Mouse (Mus musculus) left cerebral cortex, adult 8-10 months (tissue): ENCODE measurements around the gene Ip6k1. TPM values are rescaled to one million over a fixed set of nuclear protein-coding genes. Genes with fewer than 3 reads are reported as not detected.

Experiments used
- DNase-seq, 2 experiments: peaks; one replicate each; pipeline ENCODE4 v3.0.0; 2022; ENCODE audit warnings: low spot score in 2 of 2
- total RNA-seq, 4 experiments: library from RNA; stranded (reverse); gene quantifications; 2 replicates each; pipeline ENCODE4 v1.2.4; 2022

Gene Ip6k1
- total RNA-seq, 4 experiments from 2014 or later: 187 to 219 (median 207) TPM

GRCm38 (mm10) chr9:108027867-108028266 is 25.6 kb downstream of the Ip6k1 start:
- DNase-seq: no peak

DNA sequence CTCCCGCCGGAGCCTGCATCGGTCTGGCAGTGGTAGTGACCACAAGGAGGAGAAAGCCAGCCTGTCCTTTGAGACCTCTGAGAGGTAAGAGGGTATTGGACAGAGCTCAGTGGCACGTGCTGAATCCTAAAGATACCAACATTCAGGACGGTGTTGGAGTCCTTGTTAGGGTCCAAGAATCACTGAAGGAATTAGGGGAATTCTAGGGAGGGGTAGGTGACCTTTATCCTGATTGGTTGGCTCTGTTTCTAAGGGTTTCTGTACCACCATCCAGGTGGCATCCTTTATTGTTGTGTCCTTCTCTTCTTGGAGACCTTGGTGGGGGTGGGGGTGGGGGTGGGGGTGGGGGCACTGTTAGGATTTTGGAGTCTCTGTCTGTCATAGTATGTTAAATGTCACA is 29.8 kb downstream of the Ip6k1 start:
- no peak for DNase-seq

- DNase-seq: no peak
These were observed 33.2 kb downstream of the Ip6k1 start for GRCm38 (mm10) chr9:108035331-108036156.

GRCm38 (mm10) chr9:108044751-108045492 is 42.6 kb downstream of the Ip6k1 start:
- no peak for DNase-seq

DNA sequence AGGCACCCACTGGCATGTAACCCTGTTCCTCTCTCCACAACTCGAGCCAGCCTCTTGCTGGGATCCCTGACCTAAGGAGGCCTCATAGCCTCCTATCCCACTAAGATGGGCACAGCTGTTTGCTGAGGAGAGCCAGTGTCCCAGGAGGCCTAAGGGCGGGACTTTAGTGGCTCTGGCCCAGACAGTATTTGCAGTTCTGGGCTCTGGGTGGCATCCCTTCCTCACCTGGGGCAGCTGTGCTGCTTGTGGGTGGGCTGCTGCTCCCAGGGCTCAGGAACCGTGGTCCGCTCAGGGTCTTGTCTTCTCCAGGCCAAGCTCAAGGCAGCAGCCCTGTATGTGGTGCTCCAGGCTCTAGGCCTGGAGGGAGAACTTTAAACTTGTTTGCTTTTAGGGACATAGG is 44.3 kb downstream of the Ip6k1 start:
- no peak for DNase-seq

GRCm38 (mm10) chr9:108047601-108048565 is 45.6 kb downstream of the Ip6k1 start:
- DNase-seq: no peak

GRCm38 (mm10) chr9:108048566-108048955 is 46.3 kb downstream of the Ip6k1 start:
- DNase-seq: no peak

DNA sequence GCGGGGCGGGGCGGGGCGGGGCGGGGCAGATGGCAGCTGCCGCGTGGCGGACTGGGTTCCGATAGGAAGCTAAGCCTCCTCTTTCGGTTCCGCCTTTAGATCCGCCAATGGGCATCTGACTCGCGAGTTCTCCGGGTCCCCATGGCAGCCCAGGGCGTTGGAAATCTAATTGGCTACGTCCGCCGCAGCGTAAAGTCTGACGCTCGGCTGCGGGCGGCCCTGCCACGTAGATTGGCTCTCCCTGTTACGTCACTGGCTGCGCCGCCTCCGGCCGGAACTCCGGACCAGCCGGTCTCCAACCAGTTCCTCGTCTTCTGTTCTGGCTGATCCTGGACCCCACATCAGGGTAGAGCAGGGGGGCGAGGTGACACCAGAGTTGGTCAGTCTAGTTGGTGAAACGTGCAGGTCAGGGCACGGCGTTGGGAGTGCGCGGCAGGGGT is 46.7 kb downstream of the Ip6k1 start, which contains the start of gene Gmppb:
TSS of gene Gmppb (plus strand) at position 227 of the 440 bp plus-strand sequence.
- peak; percentile 84 to 97 for DNase-seq

DNA sequence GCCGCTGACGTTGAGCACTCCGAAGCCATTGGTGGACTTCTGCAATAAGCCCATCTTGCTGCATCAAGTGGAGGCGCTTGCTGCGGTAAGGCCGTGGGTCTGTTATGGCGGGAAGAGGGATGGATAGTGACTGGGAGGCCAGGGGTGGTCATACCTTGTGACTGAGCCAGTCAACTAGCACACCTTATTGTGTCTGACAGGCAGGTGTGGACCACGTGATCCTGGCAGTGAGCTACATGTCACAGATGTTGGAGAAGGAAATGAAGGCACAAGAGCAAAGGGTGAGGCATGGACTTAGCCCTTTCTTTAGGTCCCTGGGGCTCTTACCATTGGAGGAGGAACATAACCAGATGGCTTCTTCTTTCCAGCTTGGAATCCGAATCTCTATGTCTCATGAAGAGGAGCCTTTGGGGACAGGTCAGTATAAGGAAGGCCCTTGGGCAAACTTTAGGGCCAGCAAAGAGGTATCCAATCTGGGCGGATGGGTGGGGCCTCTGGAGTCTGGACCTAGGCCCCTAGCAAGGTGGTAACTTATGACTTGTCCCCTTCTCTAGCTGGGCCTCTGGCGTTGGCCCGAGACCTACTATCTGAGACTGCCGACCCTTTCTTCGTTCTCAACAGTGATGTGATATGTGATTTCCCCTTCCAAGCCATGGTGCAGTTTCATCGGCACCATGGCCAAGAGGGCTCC is 47.4 kb downstream of the Ip6k1 start:
- no peak for DNase-seq

DNA sequence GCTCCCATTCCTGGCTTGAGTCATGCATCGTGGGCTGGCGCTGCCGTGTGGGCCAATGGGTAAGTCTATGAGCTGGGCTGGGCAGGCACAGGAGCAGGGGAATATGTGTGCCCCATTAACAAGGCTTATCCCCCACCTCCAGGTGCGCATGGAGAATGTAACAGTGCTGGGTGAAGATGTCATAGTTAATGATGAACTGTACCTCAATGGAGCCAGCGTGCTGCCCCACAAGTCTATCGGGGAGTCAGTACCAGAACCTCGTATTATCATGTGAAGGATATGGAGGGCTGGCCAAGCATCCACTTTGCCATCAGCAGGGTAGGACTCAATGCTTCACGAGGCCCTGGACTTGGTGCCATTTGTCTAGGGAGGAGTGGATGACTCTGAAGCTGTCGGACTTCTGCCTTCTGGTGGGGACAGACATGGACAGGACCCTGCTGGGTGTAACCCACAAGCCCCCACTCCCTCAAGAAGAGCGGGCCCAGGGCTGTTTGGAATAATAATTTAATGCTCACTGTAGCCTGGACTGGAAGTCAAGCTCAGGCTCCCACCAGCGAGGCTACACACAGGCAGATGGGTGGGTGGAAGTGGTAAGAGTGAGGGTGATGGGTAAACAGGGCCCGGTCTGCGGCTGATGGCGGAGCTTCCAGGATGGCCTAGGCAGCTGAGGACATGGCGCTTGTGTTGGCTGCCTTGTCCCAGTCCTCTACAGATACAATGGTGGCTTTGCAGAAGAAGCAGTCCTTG is 49.1 kb downstream of the Ip6k1 start:
- DNase-seq: no peak

DNA sequence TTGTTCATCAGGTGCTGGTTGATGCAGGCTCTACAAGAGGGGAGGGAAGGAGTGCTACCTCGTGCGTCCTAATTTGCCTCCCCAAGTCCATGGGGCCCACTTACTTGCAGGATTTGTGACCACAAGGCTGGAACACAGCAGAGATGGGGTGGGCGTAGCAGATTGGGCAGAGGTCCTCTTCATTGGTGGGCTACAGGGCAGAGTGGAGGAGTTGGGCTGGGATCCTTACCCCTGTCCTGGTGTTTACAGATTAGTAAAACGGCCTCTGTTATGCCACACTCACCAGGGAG is 49.6 kb downstream of the Ip6k1 start:
- no peak for DNase-seq

- DNase-seq: no peak
These were observed 50.1 kb downstream of the Ip6k1 start for GRCm38 (mm10) chr9:108052411-108052810.

DNA sequence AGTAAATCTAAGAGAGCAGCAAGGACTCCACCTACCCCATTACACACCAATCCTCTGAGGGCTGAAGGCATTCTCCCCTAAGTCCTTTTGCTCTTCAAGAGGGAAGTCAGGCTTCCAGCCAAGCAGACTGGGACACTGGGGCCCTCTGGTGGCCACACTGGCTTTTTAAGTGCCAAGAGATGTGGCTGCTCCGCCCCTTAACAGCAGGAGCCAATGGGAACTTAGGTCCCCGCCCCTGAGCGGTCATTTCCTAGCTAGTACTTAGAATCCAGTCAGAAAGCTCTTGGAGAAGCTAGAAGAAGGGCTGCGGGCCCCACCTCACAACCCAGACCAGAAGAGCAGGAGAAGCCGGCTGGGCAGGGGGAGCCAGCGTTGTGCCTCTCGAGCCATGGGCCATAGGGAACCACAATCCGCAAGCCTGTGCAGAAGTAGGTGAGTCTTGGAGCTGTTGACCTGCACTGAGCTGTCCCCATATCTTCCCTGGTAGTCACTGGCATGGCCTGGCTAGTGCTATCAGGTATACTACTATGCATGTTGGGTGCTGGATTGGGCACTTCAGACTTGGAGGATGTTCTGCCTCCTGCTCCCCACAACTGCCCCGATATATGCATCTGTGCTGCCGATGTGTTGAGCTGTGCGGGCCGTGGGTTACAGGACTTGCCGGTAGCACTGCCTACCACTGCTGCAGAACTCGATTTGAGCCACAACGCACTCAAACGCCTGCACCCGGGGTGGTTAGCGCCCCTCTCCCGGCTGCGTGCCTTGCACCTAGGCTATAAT is 50.8 kb downstream of the Ip6k1 start, which contains the start of gene Amigo3:
TSS of gene Amigo3 (plus strand) at position 275 of the 780 bp plus-strand sequence.
- DNase-seq: peak; percentile 92 to 98

GRCm38 (mm10) chr9:108053665-108054225 is 51.4 kb downstream of the Ip6k1 start:
- DNase-seq: no peak

- DNase-seq: no peak
These were observed 52.2 kb downstream of the Ip6k1 start for GRCm38 (mm10) chr9:108054331-108055040.

DNA sequence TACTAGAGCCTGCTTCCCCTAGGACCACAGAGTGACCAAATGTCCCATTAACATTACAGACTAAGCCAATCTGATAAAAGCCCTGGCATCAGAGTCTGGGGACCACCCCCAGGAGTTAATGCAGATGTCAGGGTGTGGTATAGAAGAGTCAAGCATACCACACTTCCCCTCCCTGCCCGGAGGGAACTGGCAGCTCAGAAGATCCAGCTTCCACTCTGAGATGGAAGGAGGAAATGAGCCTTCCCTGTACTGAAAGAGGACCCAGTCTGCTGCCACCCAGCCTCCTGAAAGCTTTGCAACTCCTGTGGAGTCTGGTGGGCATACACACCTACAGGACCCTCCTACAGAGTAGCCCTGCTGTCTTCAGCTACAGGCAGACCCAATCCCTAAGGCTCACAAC is 52.8 kb downstream of the Ip6k1 start:
- no peak for DNase-seq

DNA sequence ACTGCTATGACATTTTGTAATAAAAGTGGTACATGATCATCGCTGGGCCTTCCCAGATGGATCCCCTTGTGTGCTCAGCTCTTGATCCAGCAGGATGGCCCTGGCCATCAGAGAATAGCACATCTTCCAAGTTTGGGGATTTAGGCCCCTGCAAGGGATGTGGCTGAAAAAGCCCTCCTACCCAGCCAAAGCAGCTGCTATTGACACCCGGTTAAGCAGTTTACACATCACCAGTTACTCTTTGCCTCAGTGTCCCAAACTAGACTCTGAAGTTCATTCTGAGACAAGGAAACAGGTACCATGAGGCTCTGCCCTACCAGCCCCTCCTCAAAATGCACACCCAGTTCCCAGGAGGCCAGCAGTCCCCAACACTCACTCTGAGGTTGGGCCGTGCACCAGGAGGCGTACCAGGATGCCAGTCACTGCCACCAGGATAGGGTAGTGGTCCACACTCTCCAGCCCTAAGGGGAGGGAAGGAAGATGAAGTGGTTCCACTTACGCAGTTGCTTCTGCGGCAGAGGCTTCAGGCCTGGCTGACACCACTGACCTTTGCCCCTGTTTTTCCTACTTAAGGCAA is 53.4 kb downstream of the Ip6k1 start:
- no peak for DNase-seq
